Mouse (Mus musculus): Measurements from ENCODE around the gene Nanos1. TPM values are rescaled to one million over a fixed set of nuclear protein-coding genes. Genes with fewer than 3 reads are reported as not detected.

The Nanos1 gene
- polyA plus RNA-seq, 1 experiment from 2014 or later, result 2.1 TPM

- Histone ChIP-seq H3K4me2 (replicated peaks) (peak overlapping the region; percentile 59), H3K9me3 (replicated peaks) (no peaks in the 10 kb centered on the region), H3K36me3 (no peaks in the 10 kb centered on the region), H3K27me3 (no peaks in the 10 kb centered on the region), H3K27ac (replicated peaks) (peak overlapping the region; percentile 99), H3K9ac (peak overlapping the region; percentile 100), H3K4me3 (replicated peaks) (peak overlapping the region; percentile 98), H3K4me1 (peaks cover 12% of the 10 kb centered on the region; the same call in 1 of the 2 replicates)
- WGBS, result under 1% methylated on average over 60 of the region's 60 CpGs
- ATAC-seq (ENCODE audit: insufficient number of reproducible peaks, low FRiP score, low TSS enrichment, low read depth), result peak; percentile 71
These were observed 34.2 kb downstream of the Nanos1 start for GRCm38 (mm10) chr19:60789919-60790506.

- peak within 1 kb of the TSS; percentile 59 for H3K4me2 ChIP-seq (replicated peaks)
- H3K27me3 ChIP-seq, result no peaks in the 10 kb centered on the region
- peak within 1 kb of the TSS; percentile 99 for H3K27ac ChIP-seq (replicated peaks)
- H3K4me1 ChIP-seq, result peaks cover 12% of the 10 kb centered on the region; the same call in 1 of the 2 replicates
- peak within 1 kb of the TSS; percentile 100 for H3K9ac ChIP-seq
- peak within 1 kb of the TSS; percentile 98 for H3K4me3 ChIP-seq (replicated peaks)
- H3K36me3 ChIP-seq, result no peaks in the 10 kb centered on the region
- 2% methylated on average over 57 of the region's 57 CpGs for WGBS
- ATAC-seq (ENCODE audit: insufficient number of reproducible peaks, low FRiP score, low TSS enrichment, low read depth), result peak; percentile 94
- H3K9me3 ChIP-seq (replicated peaks), result no peaks in the 10 kb centered on the region
These were observed 34.9 kb downstream of the Nanos1 start, which contains the start of gene Eif3a for GRCm38 (mm10) chr19:60790551-60791161. Gene Eif3a (minus strand): TSS chr19:60790658.

- 13% methylated on average over 9 of the region's 9 CpGs for WGBS
These were observed 35.4 kb downstream of the Nanos1 start for GRCm38 (mm10) chr19:60791164-60791563.

GRCm38 (mm10) chr19:60793170-60793707 is 37.5 kb downstream of the Nanos1 start:
- Histone ChIP-seq H3K36me3 (no peaks in the 10 kb centered on the region), H3K4me1 (peaks cover 7% of the 10 kb centered on the region; the same call in 1 of the 2 replicates), H3K27me3 (no peaks in the 10 kb centered on the region), H3K4me3 (replicated peaks) (no peak overlapping the region), H3K9me3 (replicated peaks) (no peaks in the 10 kb centered on the region), H3K4me2 (replicated peaks) (no peak overlapping the region), H3K27ac (replicated peaks) (no peak overlapping the region), H3K9ac (no peak overlapping the region)
- 79% methylated on average over 2 of the region's 2 CpGs for WGBS
- ATAC-seq (ENCODE audit: insufficient number of reproducible peaks, low FRiP score, low TSS enrichment, low read depth), result no peak

More at GRCm38 (mm10) chr19:60791164-60791563, 35.4 kb downstream of the Nanos1 start:
- ATAC-seq (ENCODE audit: insufficient number of reproducible peaks, low FRiP score, low TSS enrichment, low read depth), result no peak
- peak overlapping the region; percentile 59 for H3K4me2 ChIP-seq (replicated peaks)
- peak overlapping the region; percentile 100 for H3K9ac ChIP-seq
- H3K27me3 ChIP-seq, result no peaks in the 10 kb centered on the region
- no peaks in the 10 kb centered on the region for H3K36me3 ChIP-seq
- peak overlapping the region; percentile 99 for H3K27ac ChIP-seq (replicated peaks)
- H3K4me3 ChIP-seq (replicated peaks), result peak overlapping the region; percentile 98
- H3K9me3 ChIP-seq (replicated peaks), result no peaks in the 10 kb centered on the region
- peaks cover 12% of the 10 kb centered on the region; the same call in 1 of the 2 replicates for H3K4me1 ChIP-seq

GRCm38 (mm10) chr19:60795244-60795643 is 39.5 kb downstream of the Nanos1 start:
- Histone ChIP-seq H3K9ac (no peak overlapping the region), H3K27me3 (0 out of 2 replicates have a peak, but pooled peaks cover 3% of the 10 kb centered on the region), H3K4me3 (replicated peaks) (no peak overlapping the region), H3K9me3 (replicated peaks) (no peaks in the 10 kb centered on the region), H3K4me1 (0 out of 2 replicates have a peak, but pooled peaks cover 4% of the 10 kb centered on the region), H3K4me2 (replicated peaks) (no peak overlapping the region), H3K36me3 (no peaks in the 10 kb centered on the region), H3K27ac (replicated peaks) (no peak overlapping the region)
- WGBS, result 68% methylated on average over 2 of the region's 2 CpGs
- no peak for ATAC-seq (ENCODE audit: insufficient number of reproducible peaks, low FRiP score, low TSS enrichment, low read depth)

- Histone ChIP-seq H3K9me3 (replicated peaks) (no peaks in the 10 kb centered on the region), H3K27ac (replicated peaks) (no peak overlapping the region), H3K27me3 (0 out of 2 replicates have a peak, but pooled peaks cover 3% of the 10 kb centered on the region), H3K36me3 (no peaks in the 10 kb centered on the region), H3K9ac (no peak overlapping the region), H3K4me1 (no peaks in the 10 kb centered on the region), H3K4me3 (replicated peaks) (no peak overlapping the region), H3K4me2 (replicated peaks) (no peak overlapping the region)
- no peak for ATAC-seq (ENCODE audit: insufficient number of reproducible peaks, low FRiP score, low TSS enrichment, low read depth)
- WGBS, result 86% methylated on average over 2 of the region's 2 CpGs
These were observed 41.6 kb downstream of the Nanos1 start for GRCm38 (mm10) chr19:60797415-60797814.

- Histone ChIP-seq H3K36me3 (no peaks in the 10 kb centered on the region), H3K9ac (no peak overlapping the region), H3K9me3 (replicated peaks) (no peaks in the 10 kb centered on the region), H3K27me3 (0 out of 2 replicates have a peak, but pooled peaks cover 3% of the 10 kb centered on the region), H3K27ac (replicated peaks) (no peak overlapping the region), H3K4me3 (replicated peaks) (no peak overlapping the region), H3K4me1 (no peaks in the 10 kb centered on the region), H3K4me2 (replicated peaks) (no peak overlapping the region)
- 65% methylated on average over 7 of the region's 7 CpGs for WGBS
- ATAC-seq (ENCODE audit: insufficient number of reproducible peaks, low FRiP score, low TSS enrichment, low read depth), result no peak
These were observed 44.2 kb downstream of the Nanos1 start for GRCm38 (mm10) chr19:60799867-60800569.

GRCm38 (mm10) chr19:60804903-60805302 is 49.1 kb downstream of the Nanos1 start:
- Histone ChIP-seq H3K4me2 (replicated peaks) (no peak overlapping the region), H3K36me3 (no peaks in the 10 kb centered on the region), H3K9ac (no peak overlapping the region), H3K9me3 (replicated peaks) (no peaks in the 10 kb centered on the region), H3K27ac (replicated peaks) (no peak overlapping the region), H3K4me3 (replicated peaks) (no peak overlapping the region), H3K4me1 (no peaks in the 10 kb centered on the region), H3K27me3 (no peaks in the 10 kb centered on the region)
- WGBS, result 55% methylated on average over 2 of the region's 2 CpGs
- ATAC-seq (ENCODE audit: insufficient number of reproducible peaks, low FRiP score, low TSS enrichment, low read depth), result no peak

Small RNA genes within 50 kb of the gene (microRNA-seq; reads per million reads assigned to microRNA genes)
- gene mmu-mir-3084-1 (ENCODE audit: borderline number of aligned reads), result not detected

Other genes starting within 250 kb of the Nanos1 start
- gene Cacul1, start 175.0 kb upstream of the Nanos1 start, polyA plus RNA-seq (2015; fragmentation: Nextera tagmentation; extraction: Ambion mirVana), result 19.8 and 21.8 TPM in 2 replicates
- gene Eif3a, start 34.7 kb downstream of the Nanos1 start, polyA plus RNA-seq (2015; fragmentation: Nextera tagmentation; extraction: Ambion mirVana), result 131 and 138 TPM in 2 replicates
- gene Fam45a, start 55.6 kb downstream of the Nanos1 start, polyA plus RNA-seq (2015; fragmentation: Nextera tagmentation; extraction: Ambion mirVana), result 41.4 and 44.6 TPM in 2 replicates
- 7.5 and 9.2 TPM in 2 replicates for gene Sfxn4, start 105.5 kb downstream of the Nanos1 start, polyA plus RNA-seq (2015; fragmentation: Nextera tagmentation; extraction: Ambion mirVana)
- gene Prdx3, start 118.6 kb downstream of the Nanos1 start, polyA plus RNA-seq (2015; fragmentation: Nextera tagmentation; extraction: Ambion mirVana), result 92.5 and 95.7 TPM in 2 replicates
- gene Grk5, start 133.8 kb downstream of the Nanos1 start, polyA plus RNA-seq (2015; fragmentation: Nextera tagmentation; extraction: Ambion mirVana), result 2.1 and 2.8 TPM in 2 replicates

Measured in embryonic facial prominence, embryonic 15.5 days (tissue).